Mouse (Mus musculus) left cerebral cortex, postnatal 4 days (tissue): ENCODE measurements at regions not wholly inside any gene's neighbourhood (a gene's known extent, or its start where the extent isn't known, plus 50 kb on each side); places are given as distances from the start of the nearest gene placed in this dataset.
A peak's percentile ranks its signal among the peaks of the same experiment; 100 is the strongest.
"Not testable (repeated sequence)": the region's sequence is repeated elsewhere in the genome, so short reads cannot be mapped to it uniquely, and the experiment has no call there.

ENCODE experiments used
- DNase-seq: peaks from one replicate; pipeline ENCODE4 v3.0.0-alpha.2; 2022
- intact Hi-C: fragments of 180-260 bp; cut with DNase I; formaldehyde crosslinking; loops from one replicate; pipeline ENCODE4 v1.15.1; 2025

DNA sequence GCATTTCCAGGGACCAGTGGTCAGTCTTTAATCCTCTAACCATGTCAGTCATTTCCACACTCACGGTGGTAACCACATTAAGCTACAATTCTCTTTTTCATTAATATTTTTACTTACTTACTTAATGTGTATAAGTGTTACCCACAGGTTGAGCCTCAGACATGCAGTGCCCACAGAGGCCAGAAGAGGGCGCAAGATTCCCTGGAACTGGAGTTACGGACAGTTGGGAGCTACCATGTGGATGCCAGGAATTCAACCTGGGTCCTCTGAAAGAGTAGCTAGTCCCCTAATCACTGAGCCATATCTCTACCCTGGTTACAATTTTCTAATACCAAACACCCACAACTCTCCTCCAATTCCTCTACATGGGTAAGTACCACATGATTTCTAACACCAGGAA lies 420.5 kb downstream of the Lrig3 start:
- intact Hi-C loops, result no loop called here
- DNase-seq, result no peak

DNA sequence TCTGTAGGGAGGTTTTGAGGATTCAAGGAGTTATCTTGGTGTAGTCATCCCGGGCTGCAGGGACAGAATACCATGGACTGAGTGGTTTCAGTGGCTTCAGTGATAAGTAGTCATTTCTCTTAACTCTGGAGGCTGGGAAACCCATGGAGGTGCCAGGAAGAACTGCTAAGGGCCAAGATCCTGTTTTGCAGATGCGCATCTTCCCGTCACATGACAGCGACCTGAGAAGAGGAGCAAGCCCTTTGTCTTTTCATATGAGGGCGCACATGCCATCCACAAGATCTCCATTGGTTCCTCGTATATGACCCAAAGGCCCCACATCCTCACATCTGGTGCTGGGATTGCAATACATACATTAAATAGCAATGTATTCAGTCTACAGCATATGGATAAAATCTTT lies 419.7 kb downstream of the Lrig3 start:
- DNase-seq, result no peak
- intact Hi-C loops, result no loop called here

DNA sequence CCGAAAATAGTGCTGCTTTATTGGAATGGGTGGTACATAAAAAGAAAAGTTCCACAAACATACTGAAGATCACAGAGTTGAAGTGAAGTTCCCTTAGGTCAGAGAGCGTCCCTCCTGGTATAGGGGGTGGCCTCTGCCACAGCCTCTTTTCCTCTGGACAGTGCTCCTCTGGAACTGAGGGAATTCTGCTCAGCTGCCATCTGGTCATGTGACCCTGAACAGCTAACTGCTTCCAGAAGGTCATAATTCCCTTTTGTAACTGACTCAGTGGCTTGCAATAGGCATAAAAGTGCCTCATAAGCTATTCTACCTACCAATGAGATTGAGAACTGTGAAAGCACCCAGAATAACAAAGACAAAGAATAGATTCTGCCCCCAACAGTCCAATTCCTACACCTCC lies 414.4 kb downstream of the Lrig3 start:
- intact Hi-C loops, result no loop called here

DNA sequence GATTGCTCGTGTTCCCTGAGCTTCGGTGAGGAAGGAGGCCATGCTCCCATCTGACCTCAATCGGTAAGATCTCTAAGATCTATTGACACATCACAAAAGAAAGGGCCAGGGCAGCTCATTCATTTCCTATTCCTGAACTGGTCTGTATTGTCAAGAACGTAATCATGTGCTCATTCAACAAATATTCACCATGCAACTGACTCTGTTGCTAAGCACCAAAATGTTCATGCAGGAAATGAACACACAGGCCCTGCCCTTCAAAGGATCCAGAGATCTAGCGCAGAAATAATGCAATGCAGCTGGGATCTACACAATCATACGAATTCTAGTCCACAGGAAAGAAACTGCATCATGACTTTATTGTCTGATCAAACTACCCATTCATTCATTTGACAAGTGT lies 413.3 kb downstream of the Lrig3 start:
- DNase-seq, result no peak
- intact Hi-C loops, result no loop called here

More for the DNA sequence above, 414.4 kb downstream of the Lrig3 start:
- DNase-seq, result no peak

DNA sequence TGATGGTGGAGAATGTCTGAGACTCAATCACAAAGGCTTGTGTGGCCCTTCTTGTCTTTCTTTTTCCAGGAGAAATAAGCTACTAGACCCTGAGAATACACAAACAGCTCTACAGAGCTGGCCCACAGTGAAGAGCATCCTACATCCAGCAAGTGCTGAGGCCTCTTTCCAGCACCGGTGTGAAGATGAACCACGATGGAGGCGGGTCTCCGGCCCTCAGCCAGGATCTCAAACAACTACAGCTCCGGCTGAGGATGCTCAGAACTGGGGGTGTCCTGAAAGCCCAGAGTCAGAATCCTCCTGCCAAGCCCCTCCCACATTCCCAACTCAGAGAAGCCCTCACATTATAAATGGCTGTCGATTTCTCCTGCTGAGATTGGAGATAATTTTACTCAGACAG lies 407.9 kb downstream of the Lrig3 start:
- intact Hi-C loops, result no loop called here
- no peak for DNase-seq

DNA sequence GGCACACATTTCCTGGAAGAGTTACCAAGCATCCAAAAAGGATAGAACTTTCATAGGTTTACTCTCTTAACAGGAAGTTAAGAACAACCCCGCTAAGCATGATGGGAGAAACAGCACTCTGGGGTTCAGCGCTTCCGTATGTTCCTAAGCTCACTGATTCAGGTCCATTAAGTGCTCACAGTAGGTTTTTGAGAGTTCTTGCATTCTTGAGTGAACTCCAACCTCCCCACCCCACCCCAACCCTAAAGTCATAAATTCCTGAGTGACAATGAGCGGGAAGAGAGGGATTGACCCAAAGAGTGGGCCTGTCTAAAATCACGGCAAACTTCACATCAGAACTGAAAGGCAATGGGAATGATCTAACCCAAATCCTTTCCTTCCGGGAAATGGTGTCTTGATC lies 405.9 kb downstream of the Lrig3 start:
- intact Hi-C loops, result no loop called here
- no peak for DNase-seq

DNA sequence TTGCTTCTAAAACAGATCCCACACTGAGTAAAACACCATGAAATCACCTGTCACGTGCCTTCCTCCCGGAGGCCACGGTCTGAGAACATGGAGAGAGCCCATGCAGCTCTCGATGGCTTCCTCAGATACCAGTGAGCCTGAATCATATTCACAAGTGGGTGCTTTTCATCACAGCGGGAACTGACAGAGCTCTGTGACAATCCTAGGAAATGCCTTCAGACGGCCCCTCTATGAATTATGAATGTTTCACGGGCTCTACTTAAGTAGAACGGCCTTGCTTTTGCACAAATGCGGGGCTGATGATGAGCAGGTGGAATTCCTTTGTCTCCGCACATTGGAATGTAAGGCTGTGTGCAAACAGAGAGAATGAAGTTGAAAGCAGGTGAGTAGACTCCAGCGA lies 383.1 kb downstream of the Lrig3 start:
- no peak for DNase-seq
- intact Hi-C loops, result no loop called here

DNA sequence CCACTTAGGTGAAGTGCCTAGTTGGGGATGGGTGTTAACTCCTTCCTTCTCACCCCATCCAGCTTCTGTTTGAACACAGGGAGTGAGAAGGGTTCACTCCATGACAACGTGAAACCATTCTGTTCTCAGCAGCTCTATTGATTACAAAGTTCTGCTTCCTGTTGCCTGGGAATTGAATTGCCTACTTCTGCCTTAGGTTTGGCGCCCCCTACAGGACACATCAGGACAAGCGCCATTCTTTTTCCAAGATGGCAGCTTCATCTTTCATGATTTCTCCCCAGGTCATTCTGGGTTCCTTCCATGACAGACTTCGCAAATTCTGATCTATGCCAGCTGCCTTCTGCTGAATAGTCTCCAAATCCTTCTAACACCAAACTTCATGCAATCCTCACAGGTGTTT lies 371.5 kb downstream of the Lrig3 start:
- intact Hi-C loops, result loop anchor here (10.0 kb wide), 1 partner anchor 187 kb away; no protein-coding TSS in a partner anchor
- no peak for DNase-seq

DNA sequence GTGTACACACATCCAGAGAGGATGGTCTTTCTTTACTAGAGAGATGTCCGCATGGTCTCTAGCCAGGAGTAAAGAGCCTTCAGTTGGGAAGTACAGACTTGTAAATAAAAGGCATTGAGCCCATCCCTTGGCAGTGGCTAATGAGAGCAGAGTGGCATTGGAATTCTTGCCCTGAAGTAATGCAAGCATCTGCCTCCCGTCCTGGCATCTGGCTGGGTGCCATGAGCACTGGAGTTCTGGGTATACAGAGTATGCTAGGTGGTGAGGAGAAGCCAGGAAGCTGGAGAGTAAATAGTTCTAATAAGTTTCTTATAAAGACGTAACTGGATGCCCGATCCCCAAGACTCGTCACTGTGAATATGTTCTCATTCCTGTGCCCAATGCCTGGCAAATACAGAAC lies 367.8 kb downstream of the Lrig3 start:
- peak; percentile 46 for DNase-seq
- intact Hi-C loops, result loop anchor here (5.0 to 10.0 kb wide), 2 partner anchors 191 to 546 kb away; no protein-coding TSS in a partner anchor

DNA sequence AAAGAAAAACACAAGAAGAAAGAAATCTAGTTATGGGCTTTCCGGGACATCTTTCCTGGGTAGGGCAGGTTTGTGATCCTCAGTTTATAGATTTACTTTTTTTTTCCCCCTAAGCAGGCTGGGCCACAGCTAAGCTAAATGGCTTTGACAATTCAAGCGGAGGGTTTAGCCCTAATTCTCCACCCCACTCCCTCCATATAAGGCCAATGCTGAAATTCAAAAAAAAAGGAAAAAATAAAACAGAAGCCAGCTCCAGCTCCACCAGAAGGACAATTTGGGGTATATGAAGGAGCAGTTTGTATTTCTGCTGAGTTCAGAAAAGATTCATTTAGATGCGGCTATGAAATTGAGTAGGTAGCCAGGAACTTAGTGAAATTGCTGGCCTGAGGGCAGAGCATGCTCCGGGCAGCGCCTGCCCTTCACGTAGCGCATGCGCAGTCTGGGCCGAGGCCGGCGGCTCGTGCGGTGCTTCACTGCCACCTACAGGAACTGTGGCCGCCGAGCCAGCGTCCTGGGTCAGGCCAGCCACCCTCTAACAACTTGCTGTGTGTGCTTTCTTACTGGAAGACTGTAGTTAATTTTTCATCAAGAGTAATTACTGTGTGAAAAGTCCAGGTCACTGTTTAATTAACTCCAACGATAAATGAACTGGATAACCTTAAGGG lies 364.5 kb downstream of the Lrig3 start:
- intact Hi-C loops, result loop anchor here (5.0 to 10.0 kb wide), 2 partner anchors 194 to 543 kb away; no protein-coding TSS in a partner anchor
- DNase-seq, result peak; percentile 92

DNA sequence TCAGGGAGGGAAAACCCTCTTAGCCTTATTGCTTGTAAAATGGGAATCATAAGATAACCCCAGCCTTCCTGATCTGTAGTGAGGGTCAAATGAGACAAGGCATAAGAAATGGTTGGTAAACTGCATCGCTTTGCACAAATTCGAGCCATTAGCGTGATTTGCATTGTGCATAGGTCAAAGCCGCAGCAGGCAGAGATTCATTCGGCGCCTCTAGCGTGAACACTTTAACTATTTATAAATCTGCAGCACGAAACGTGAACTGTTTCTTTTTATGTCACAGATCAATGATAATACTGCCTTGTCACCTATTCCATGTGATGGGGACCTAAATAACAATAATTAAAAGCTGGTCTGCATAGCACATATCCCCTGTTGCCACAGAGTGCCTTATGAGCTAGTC lies 354.9 kb downstream of the Lrig3 start:
- intact Hi-C loops, result no loop called here

DNA sequence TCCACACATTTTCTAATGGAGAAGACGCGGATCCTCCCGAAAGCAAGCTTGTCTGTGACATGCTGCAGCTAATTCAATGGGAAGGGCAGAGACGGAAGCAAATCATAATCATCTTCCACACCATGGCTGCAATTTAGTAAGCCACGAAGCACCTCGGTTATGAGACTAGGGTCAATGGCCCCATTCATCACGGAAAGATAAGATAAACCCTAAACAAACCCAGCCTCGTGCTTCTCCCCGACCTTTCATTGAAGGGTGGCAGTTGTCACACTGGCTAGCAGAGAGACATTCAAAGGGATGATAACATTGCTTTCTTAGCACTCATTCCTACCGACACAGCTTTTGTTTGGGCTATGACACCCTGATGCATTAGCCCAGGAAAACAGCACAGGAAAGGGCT lies 353.8 kb downstream of the Lrig3 start:
- DNase-seq, result no peak

More for the DNA sequence above, 354.9 kb downstream of the Lrig3 start:
- no peak for DNase-seq

DNA sequence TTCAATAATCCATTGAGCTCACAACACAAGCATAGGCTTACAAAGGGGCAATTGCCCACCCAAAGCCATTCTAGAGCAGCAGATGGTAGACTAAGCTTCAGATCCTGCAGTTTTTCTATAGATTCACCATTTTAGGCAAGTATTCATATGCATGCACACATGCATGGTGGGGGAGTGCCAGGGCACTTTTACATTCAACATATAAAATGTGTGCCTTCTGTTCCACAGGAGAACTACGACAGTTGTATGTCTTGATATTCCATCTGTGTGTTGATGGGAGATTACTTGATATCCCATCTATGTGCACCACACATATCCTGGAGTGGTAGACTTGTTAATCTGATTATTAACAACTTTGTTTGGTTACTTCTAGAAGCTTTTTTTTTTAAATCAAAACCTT lies 334.0 kb downstream of the Lrig3 start:
- intact Hi-C loops, result no loop called here
- no peak for DNase-seq

More for the DNA sequence above, 353.8 kb downstream of the Lrig3 start:
- intact Hi-C loops, result no loop called here

DNA sequence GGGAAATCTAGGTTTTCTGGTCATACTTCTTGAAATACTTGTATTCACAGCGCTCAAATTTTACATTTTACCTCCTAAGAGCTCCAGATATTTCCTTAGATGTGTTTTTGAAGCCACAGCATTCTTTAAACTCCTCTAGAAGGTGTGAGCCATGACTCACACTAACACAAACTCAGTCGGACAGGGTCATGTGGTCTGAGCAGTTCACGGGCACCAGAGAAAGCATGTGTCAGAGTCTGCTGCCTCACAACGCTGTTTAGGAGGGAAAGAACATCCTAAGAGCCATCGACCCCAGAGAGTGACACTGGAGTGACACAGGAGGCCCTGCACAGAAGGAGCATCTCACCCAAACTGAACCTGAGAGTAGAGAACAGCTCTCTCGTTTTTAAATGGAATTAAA lies 332.2 kb downstream of the Lrig3 start:
- no peak for DNase-seq
- intact Hi-C loops, result no loop called here

DNA sequence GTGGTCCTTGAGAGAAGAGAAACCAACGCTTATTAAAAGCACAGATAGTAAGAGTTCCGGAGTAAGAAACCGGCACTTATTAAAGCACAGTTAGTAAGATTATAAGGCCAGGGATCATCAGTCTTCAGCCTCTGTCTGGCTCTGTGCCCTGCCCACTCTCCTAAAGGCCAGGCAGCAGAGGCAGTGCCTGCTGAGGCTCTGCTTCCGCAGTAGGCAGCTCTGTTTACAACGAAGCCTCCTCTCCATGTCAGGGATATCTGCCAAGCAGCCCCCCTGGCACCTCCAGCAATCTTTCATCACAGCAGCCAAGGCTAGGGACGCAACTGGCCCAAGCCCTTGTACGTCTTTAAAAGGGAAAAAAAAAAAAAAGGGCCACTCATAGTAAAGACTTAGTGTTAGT lies 329.9 kb downstream of the Lrig3 start:
- peak; percentile 2 for DNase-seq
- intact Hi-C loops, result no loop called here

DNA sequence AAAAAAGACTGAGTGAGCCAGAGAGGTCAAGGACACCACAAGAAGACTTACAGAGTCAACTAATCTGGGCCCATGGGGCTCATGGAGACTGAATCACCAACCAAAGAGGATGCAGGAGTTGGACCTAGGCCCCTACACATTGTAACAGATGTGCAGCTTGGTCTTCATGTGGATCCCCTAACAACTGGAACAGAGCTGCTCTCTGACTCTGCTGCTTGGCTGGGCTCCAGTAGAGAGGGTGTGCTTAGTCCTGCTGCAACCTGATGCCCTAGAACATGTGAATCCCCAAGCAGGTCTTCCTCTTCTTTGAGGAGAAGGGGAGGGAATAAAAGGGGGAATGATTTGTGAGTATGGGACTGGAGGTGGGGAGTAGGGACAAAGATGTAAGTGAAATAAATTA lies 325.8 kb downstream of the Lrig3 start:
- DNase-seq, result no peak
- intact Hi-C loops, result no loop called here

DNA sequence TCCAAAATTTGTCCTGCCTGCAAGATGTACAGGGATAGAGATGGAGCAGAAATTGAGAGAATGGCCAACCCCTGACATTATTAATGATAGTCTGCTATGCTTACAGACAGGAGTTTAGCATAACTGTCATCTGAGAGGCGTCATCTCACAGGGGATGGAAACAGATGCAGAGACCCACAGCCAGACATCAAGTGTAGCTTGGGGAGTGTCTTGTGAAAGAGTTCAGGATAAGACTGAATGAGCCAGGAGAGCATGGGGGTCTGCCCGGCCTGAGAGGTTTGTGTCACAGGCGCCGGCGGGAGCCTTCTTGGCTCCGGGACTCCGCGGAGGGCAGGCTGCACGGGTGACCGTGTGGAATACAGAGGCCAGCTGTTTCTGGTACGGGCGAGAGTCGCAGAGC lies 319.1 kb downstream of the Lrig3 start:
- intact Hi-C loops, DNase-seq: not testable (repeated sequence)

DNA sequence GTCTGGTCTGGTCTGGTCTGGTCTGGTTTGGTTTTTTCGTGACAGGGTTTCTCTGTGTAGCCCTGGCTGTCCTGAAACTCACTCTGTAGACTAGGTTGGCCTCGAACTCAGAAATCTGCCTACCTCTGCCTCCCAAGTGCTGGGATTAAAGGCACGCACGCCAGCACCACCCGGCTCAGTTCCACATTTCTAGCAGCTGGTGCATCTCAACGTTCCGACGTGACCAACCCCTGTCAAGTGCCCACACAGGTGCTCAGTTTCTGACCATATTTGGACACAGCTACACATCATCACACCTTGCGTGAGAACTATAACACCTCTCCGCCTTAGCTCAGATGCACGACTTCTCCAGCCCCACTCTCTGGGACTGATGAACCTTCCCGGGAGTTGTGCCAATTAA lies 304.4 kb downstream of the Lrig3 start:
- DNase-seq, result no peak
- intact Hi-C loops, result no loop called here

DNA sequence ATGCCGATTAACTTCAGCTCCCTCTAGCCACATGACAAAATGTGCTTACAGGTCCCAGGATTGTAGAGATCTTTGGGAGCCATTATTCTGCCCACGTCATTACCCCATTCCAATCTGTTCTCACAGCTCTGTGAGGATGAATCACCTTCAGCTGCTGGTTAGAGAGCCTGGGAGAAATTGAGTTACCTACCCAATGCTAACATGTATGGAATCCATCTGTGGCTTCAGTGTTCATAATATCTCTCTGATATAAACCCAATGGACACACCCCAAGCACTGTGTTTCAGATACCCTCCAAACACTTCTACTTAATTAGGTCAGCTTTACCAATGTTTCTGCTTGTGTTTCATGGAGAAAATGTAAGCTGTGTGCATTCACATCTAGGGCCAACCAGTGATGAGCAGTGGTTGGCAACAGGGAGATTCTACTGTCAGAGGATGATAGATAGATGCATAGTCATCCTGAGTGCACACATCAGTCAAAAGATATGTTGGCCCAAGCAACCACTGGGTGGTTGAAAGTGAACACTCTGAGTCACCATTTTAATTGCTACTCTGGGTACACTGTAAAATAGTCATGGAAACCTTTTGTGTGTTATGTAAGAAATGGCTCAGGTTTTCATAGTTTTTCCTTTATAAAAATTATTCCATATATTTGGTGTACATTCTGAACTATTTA lies 301.5 kb downstream of the Lrig3 start:
- no peak for DNase-seq
- intact Hi-C loops, result no loop called here

DNA sequence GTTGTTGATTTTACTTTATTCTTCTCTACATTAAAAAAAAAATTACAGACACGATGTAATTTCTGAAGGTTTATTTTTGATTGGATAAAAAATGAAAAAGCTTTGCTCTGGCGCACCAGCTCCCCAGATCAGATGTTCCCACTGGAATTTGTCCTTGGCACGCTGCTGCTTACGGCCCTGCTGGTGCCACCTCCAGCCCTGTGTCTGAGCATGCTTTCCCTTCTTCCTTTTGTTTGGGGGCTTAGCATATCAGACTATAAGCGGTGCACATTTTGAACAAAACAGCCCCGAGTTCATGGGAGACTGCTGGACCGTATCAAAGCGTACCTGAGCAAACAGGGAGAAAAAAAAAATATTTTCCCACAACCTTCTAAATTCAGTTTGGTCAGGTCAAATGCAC lies 291.2 kb downstream of the Lrig3 start:
- no peak for DNase-seq
- intact Hi-C loops, result no loop called here

DNA sequence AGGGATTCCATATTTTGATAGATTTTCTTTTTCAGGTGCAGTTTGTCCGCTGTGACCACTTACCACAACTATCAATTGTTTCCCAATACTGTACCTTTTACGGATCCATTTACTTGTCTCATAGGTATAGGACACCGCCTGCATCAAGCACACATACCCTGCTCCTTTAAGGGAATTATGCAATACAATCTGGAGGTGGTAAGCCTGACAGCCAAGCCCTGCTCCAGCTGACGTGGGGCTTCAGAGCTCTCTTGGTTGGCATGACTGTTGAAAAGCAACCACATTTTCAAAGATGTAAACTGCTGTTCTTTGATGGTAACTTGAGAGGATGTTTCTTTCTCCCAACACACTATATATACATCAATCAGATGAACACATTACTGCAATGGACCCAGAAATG lies 288.2 kb downstream of the Lrig3 start:
- no peak for DNase-seq
- intact Hi-C loops, result no loop called here

DNA sequence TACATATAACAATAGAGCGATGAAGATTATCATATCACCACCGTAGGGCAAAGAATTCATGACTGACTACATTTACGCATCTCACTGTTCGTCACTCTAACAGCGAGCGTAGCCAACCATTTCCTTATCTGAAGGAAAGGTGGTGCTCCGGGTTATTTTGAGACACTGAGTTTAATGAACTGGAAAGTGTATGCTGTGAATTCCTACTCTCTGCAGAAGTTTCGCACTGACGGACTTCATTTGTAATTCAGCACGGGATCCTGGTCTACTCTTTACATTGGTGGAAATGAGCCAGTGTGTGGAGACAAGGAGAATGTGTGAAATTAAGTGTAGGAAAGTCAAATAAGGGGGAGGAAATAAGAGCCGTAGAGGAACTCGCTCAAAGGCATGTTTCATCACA lies 283.2 kb downstream of the Lrig3 start:
- DNase-seq, result no peak

DNA sequence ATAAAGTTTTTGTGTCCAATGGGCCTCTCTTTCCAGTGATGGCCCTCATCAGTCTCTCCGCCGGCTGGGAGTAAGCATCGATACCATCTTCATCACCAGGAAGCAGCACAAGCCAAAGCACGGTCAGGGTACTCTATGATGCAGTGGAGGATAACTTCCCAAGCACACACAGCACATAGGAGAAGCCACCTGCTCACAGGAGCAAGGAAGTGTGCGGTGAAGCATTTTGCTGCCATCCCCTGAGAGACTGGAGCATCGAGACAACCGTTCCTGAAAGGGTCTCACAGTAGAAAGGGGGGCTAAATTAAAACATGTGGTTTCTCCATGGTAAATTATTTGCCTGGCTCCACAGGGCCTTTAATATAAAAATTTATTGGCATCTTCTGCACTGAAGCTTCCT lies 277.1 kb downstream of the Lrig3 start:
- no peak for DNase-seq
- intact Hi-C loops, result no loop called here

More for the DNA sequence above, 283.2 kb downstream of the Lrig3 start:
- intact Hi-C loops, result no loop called here
